Mouse (Mus musculus) spleen, postnatal 14 days (tissue): ENCODE data around the gene Armc8.

ENCODE experiments used
- DNase-seq, 2 experiments: peaks; one replicate each; pipeline ENCODE4 v3.0.0; 2021 to 2022; ENCODE audit warnings: low spot score in 2 of 2

Gene Armc8

GRCm38 (mm10) chr9:99505875-99506274 is 62.8 kb downstream of the Armc8 start:
- no peak for DNase-seq

GRCm38 (mm10) chr9:99499336-99499735 is 69.4 kb downstream of the Armc8 start:
- no peak for DNase-seq

GRCm38 (mm10) chr9:99492634-99493200 is 76.0 kb downstream of the Armc8 start:
- no peak for DNase-seq

GRCm38 (mm10) chr9:99491050-99491449 is 77.6 kb downstream of the Armc8 start:
- no peak for DNase-seq

GRCm38 (mm10) chr9:99487841-99488240 is 80.9 kb downstream of the Armc8 start:
- no peak for DNase-seq

GRCm38 (mm10) chr9:99487126-99487695 is 81.5 kb downstream of the Armc8 start:
- no peak for DNase-seq

- DNase-seq, result no peak
Observed at GRCm38 (mm10) chr9:99485144-99485543, 83.6 kb downstream of the Armc8 start.

- DNase-seq, result no peak
Observed at GRCm38 (mm10) chr9:99484632-99485031, 84.1 kb downstream of the Armc8 start.

- DNase-seq, result no peak
Observed at GRCm38 (mm10) chr9:99483191-99483590, 85.5 kb downstream of the Armc8 start.

- no peak for DNase-seq
Observed at GRCm38 (mm10) chr9:99480764-99481163, 87.9 kb downstream of the Armc8 start.

GRCm38 (mm10) chr9:99479181-99479711 is 89.5 kb downstream of the Armc8 start:
- DNase-seq, result no peak

GRCm38 (mm10) chr9:99471334-99471733 is 97.4 kb downstream of the Armc8 start:
- no peak for DNase-seq

GRCm38 (mm10) chr9:99470347-99471092 is 98.2 kb downstream of the Armc8 start:
- DNase-seq, result no peak

- DNase-seq, result no peak
Observed at GRCm38 (mm10) chr9:99469681-99470273, 98.9 kb downstream of the Armc8 start.

- DNase-seq, result no peak
Observed at GRCm38 (mm10) chr9:99468572-99468971, 100.1 kb downstream of the Armc8 start.

- no peak for DNase-seq
Observed at GRCm38 (mm10) chr9:99464876-99465275, 103.8 kb downstream of the Armc8 start.

GRCm38 (mm10) chr9:99459730-99460129 is 109.0 kb downstream of the Armc8 start:
- no peak for DNase-seq

- peak; percentile 23 to 51 for DNase-seq
Observed at GRCm38 (mm10) chr9:99458529-99459208, 110.0 kb downstream of the Armc8 start.

- DNase-seq, result no peak
Observed at GRCm38 (mm10) chr9:99454211-99454610, 114.5 kb downstream of the Armc8 start.

- no peak for DNase-seq
Observed at GRCm38 (mm10) chr9:99451161-99451560, 117.5 kb downstream of the Armc8 start, which contains the start of gene Nme9. Gene Nme9 (plus strand): TSS chr9:99451475.

GRCm38 (mm10) chr9:99449886-99450647 is 118.6 kb downstream of the Armc8 start:
- DNase-seq, result no peak
